Mouse (Mus musculus): ENCODE measurements around the gene Gpsm1.

Gene Gpsm1

GRCm38 (mm10) chr2:26341510-26341981 is 26.2 kb downstream of the Gpsm1 start:
- peak; percentile 44 for DNase-seq

GRCm38 (mm10) chr2:26342044-26342443 is 26.7 kb downstream of the Gpsm1 start:
- DNase-seq = peak; percentile 87

- DNase-seq = peak; percentile 62
Observed at GRCm38 (mm10) chr2:26342609-26343490, 27.5 kb downstream of the Gpsm1 start.

GRCm38 (mm10) chr2:26348241-26348640 is 32.9 kb downstream of the Gpsm1 start:
- peak; percentile 75 for DNase-seq

- DNase-seq = peak; percentile 96
Observed at GRCm38 (mm10) chr2:26351358-26352290, 36.3 kb downstream of the Gpsm1 start, which contains the start of gene Dnlz. Gene Dnlz, minus strand, starts transcription at chr2:26352110.

GRCm38 (mm10) chr2:26352291-26352910 is 37.1 kb downstream of the Gpsm1 start:
- DNase-seq = no peak

- DNase-seq = no peak
Observed at GRCm38 (mm10) chr2:26353066-26353980, 38.0 kb downstream of the Gpsm1 start.

- no peak for DNase-seq
Observed at GRCm38 (mm10) chr2:26354401-26354800, 39.1 kb downstream of the Gpsm1 start.

GRCm38 (mm10) chr2:26356231-26356630 is 40.9 kb downstream of the Gpsm1 start:
- no peak for DNase-seq

- DNase-seq = peak; percentile 55
Observed at GRCm38 (mm10) chr2:26356678-26357077, 41.4 kb downstream of the Gpsm1 start.

- no peak for DNase-seq
Observed at GRCm38 (mm10) chr2:26357484-26357883, 42.2 kb downstream of the Gpsm1 start.

- DNase-seq = no peak
Observed at GRCm38 (mm10) chr2:26358667-26359320, 43.5 kb downstream of the Gpsm1 start.

GRCm38 (mm10) chr2:26359983-26360382 is 44.7 kb downstream of the Gpsm1 start:
- peak; percentile 51 for DNase-seq

- DNase-seq = peak; percentile 61
Observed at GRCm38 (mm10) chr2:26360772-26361171, 45.5 kb downstream of the Gpsm1 start, which contains the start of gene Card9. Gene Card9, minus strand, starts transcription at chr2:26360918.

GRCm38 (mm10) chr2:26362991-26363390 is 47.7 kb downstream of the Gpsm1 start:
- DNase-seq = no peak

GRCm38 (mm10) chr2:26363481-26363880 is 48.2 kb downstream of the Gpsm1 start:
- DNase-seq = no peak

- DNase-seq = peak; percentile 57
Observed at GRCm38 (mm10) chr2:26364738-26365465, 49.6 kb downstream of the Gpsm1 start.

GRCm38 (mm10) chr2:26367911-26368310 is 52.6 kb downstream of the Gpsm1 start:
- DNase-seq = no peak

- no peak for DNase-seq
Observed at GRCm38 (mm10) chr2:26368572-26368971, 53.3 kb downstream of the Gpsm1 start.

- no peak for DNase-seq
Observed at GRCm38 (mm10) chr2:26372396-26372795, 57.1 kb downstream of the Gpsm1 start.

Data from lung, postnatal 36 days (tissue).